Mouse (Mus musculus): ENCODE measurements around the gene Dyrk2.

Dyrk2 gene

DNA sequence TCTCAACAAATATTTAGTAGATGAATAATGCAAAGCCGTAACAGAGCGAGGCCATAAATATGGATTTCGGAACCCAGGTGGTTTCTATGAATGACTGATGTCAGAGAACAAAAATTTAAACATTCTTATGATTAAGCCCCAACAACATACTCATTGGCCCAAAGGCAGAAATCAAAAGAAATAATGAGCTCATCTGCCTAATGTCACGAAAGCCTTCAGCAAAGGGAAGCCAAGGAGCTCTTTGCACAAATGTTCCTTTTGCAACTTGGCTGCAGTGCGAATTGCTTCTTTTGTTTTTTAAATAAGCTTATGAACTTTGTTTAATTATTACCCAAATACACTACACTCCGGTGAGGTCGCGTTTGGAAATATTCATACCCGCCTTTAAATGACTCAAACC lies 29.4 kb downstream of the Dyrk2 start:
- no peak for DNase-seq (ENCODE audit: low spot score)

- no peak for DNase-seq (ENCODE audit: low spot score)
Observed at GRCm38 (mm10) chr10:118839343-118840141, 30.5 kb downstream of the Dyrk2 start.

GRCm38 (mm10) chr10:118837636-118838035 lies 32.4 kb downstream of the Dyrk2 start:
- DNase-seq (ENCODE audit: low spot score) = no peak

DNA sequence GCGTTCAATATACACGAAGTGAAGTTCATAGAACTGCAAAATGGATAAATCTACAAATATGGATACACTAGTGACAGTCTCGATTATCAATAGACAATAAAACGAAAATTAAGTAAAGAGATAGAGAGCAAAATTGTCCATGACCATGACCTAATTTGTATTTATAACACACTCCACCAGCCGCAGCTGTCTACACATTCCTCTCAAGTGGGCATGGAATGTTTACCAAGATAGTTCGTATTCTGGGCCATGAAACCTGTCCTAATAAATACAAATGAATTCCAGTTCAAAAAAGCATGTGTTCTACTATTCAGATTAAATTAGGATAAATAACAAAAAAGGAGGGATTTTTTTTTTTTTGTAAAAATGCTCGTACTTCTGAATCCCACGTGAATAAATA lies 38.8 kb downstream of the Dyrk2 start:
- DNase-seq (ENCODE audit: low spot score) = no peak

DNA sequence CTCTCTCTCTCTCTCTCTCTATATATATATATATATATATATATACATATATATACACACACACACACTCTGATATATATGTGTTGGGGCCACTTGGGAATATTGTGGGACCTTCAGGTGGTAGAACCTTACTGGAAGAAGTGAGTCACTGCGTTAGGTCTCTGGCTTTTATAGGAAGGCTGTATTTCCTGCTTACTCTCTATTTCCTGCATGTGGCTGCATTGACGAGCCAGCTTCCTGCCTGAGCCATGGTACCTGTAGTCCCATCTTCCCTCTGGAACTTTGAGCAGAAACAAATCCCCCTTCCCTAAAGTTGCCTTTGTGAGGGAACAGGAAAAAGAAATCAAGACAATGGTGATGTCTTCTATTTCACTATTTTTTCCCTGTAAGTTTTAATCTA lies 40.4 kb downstream of the Dyrk2 start:
- DNase-seq (ENCODE audit: low spot score) = no peak

DNA sequence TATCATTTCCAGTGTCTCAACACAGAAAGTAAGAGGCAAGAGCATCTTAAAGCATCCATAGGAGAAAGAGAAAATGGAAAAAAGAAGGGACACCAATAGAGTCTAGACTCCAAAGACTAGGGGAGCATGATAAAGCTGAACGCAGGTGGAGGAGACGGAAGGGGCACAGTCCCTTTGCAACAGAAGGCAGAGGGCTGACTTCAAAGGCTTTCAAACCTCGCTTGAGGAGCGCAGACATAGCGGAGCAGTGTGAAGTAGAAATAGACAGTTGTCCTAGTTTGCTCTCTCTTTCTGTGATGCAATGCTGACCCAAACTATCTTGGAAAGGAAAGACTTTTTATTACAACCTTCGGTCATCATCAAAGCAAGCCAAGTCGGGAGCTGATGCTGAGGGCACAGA lies 42.9 kb downstream of the Dyrk2 start:
- no peak for DNase-seq (ENCODE audit: low spot score)

DNA sequence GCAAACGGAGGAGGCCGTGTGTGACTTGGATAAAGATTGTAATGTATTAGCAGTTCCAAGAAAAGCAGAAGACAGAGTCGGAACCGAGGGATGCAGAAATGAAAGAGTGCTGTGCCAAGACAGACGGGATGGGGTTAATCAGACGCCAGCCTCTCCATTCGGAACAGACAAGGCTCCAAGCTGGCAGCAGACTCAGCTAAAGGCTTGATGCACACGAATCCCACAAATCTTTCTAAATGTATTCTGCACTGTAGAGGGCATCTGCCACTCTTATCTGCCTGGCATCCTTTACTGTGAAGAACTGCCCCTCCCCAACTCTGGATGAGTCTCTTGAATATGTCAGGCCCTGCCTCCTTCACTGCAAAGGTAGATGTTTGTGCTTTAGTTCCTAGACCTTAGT lies 45.2 kb downstream of the Dyrk2 start:
- no peak for DNase-seq (ENCODE audit: low spot score)

DNA sequence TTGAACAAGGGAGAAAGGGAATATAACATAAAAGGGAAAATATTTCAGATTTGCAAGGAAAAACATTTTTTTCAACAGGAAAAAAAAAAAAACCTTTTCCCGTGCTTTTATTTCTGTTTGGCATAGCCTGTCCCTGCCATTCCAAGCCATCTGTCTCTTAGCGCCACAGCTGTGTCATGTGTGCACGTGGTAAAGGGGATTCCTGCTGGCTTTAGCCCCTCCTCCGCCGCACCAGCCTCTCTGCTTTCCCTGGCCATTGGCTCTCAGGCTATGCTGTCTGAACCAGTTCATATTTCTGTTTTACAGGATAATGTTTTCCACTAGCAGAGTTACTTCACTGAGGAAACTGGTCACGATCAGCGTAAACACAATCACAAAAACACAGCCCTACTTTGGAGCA lies 49.1 kb downstream of the Dyrk2 start:
- DNase-seq (ENCODE audit: low spot score) = no peak

GRCm38 (mm10) chr10:118819846-118820245 lies 50.2 kb downstream of the Dyrk2 start:
- no peak for DNase-seq (ENCODE audit: low spot score)

GRCm38 (mm10) chr10:118817089-118817488 lies 52.9 kb downstream of the Dyrk2 start:
- DNase-seq (ENCODE audit: low spot score) = no peak

DNA sequence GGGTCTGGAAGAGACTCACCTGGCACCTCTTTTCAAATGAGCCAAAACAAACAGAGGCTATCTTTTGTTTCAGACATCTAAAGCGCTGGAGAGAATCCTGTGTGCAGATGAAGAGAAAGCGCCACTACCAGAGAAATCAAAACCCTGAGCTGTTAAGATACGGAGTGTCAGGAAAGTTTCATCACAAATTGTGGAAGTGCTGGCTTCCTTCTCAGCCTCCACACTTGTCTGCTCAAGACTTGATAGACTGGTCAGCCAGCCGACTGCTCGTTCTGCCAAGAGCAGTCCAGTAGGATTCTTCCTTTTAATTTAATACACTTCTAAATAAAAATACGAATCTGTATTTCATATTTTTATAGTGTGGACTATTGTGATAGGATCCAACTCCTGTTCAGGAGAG lies 58.1 kb downstream of the Dyrk2 start:
- DNase-seq (ENCODE audit: low spot score) = no peak

- no peak for DNase-seq (ENCODE audit: low spot score)
Observed at GRCm38 (mm10) chr10:118810908-118811711, 58.9 kb downstream of the Dyrk2 start.

Data from urinary bladder, postnatal 14 days (tissue).